In the genomic region with DNA sequence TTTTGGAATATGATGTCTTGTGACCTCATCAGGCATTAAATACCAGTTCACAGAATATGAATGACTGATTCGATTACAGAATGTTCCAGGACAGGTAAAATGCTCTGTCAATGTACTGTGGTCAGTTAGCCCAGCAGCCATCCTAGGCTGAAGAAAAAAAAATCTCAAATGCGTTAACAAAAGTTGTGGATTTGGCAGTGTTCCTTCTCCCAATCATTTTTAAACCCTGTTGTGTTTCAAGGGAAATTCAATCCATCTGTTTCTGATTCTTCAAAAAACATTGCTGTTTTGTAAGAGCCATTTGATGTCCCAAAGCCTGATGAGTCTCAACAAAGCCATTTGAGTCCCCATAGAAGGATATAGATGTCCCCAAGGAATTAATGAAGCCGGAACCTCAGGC, we compare ENCODE assay signal across 22 mouse cellular contexts.
DNase-seq lines count a peak whose midpoint lies in the region; ATAC-seq lines count a peak whose summit lies in the region.
"Had no signal": no experiment of that assay in that cellular context is flagged by ENCODE, and none has a peak within 500 bp of the region (broad histone marks: within the 10 kb centered on the region; RNA-seq: fewer than 3 reads in every experiment).

No protein-coding gene starts in this region.

- H3K27me3 ChIP-seq in embryonic facial prominence, embryonic 14.5 days (replicated peaks; ENCODE audit: control insufficient read depth, insufficient read depth, low read length), result no peaks in the 10 kb centered on the region
- H3K27me3 ChIP-seq in embryonic facial prominence, embryonic 10.5 days (replicated peaks; ENCODE audit: low read depth, poor library complexity, severe bottlenecking), result no peaks in the 10 kb centered on the region
- H3K27me3 ChIP-seq in kidney, embryonic 14.5 days (ENCODE audit: control insufficient read depth, insufficient read depth, low read length), result no peaks in the 10 kb centered on the region
- no peaks in the 10 kb centered on the region for H3K27me3 ChIP-seq in midbrain, embryonic 10.5 days (ENCODE audit: low read depth, poor library complexity, severe bottlenecking)
- H3K27me3 ChIP-seq: embryonic facial prominence, embryonic 13.5 days; forebrain, embryonic 12.5 days; Patski had no signal

- H3K4me3 ChIP-seq in embryonic facial prominence, embryonic 14.5 days (ENCODE audit: low read depth, low read length), result no peak overlapping the region
- H3K4me3 ChIP-seq in embryonic facial prominence, embryonic 10.5 days, result no peak overlapping the region
- no peak overlapping the region for H3K4me3 ChIP-seq in kidney, embryonic 14.5 days (ENCODE audit: low read length)
- H3K4me3 ChIP-seq in midbrain, embryonic 10.5 days, result no peak overlapping the region
- H3K4me3 ChIP-seq: embryonic facial prominence, embryonic 13.5 days; erythroblast, embryonic 14.5 days; forebrain, embryonic 10.5 days; forebrain, embryonic 12.5 days had no signal

- peak; percentile 24 for DNase-seq in embryonic facial prominence, embryonic 14.5 days (ENCODE audit: low spot score)
- DNase-seq in embryonic facial prominence, embryonic 10.5 days (ENCODE audit: low spot score), result no peak
- DNase-seq in brain, adult 2 months (ENCODE audit: low read depth, low spot score), result peak; percentile 2
- no peak for DNase-seq in midbrain, embryonic 10.5 days (ENCODE audit: low spot score)
- DNase-seq: adrenal gland, adult 8-10 months; adrenal gland, postnatal 14 days; adrenal gland, postnatal 36 days; cerebellum, adult 11 months; cerebellum, adult 18-20 months; cerebellum, adult 8-10 months; cerebellum, adult 9-11 months; cerebellum, postnatal 14 days; cerebellum, postnatal 36 days had no signal

- no peak for ATAC-seq in embryonic facial prominence, embryonic 14.5 days (ENCODE audit: low read depth)
- no peak for ATAC-seq in kidney, embryonic 14.5 days (ENCODE audit: low FRiP score, low TSS enrichment)
- ATAC-seq: activated CD4-positive, CD25-positive, alpha-beta regulatory T cell, adult 4 months; forebrain, embryonic 14.5 days; forebrain, embryonic 16.5 days; Patski had no signal

- whole genome bisulfite sequencing in embryonic facial prominence, embryonic 14.5 days, result 45% methylated on average over 3 of the region's 3 CpGs
- 78% methylated on average over 3 of the region's 3 CpGs for WGBS in embryonic facial prominence, embryonic 10.5 days
- 86% methylated on average over 3 of the region's 3 CpGs for WGBS in kidney, embryonic 14.5 days
- 80% methylated on average over 3 of the region's 3 CpGs for WGBS in midbrain, embryonic 10.5 days

- no peak overlapping the region for H3K27ac ChIP-seq in embryonic facial prominence, embryonic 14.5 days (replicated peaks; ENCODE audit: low read depth, low read length)
- H3K27ac ChIP-seq in embryonic facial prominence, embryonic 10.5 days (replicated peaks), result no peak overlapping the region
- no peak overlapping the region for H3K27ac ChIP-seq in kidney, embryonic 14.5 days (ENCODE audit: low read depth, low read length)
- H3K27ac ChIP-seq in midbrain, embryonic 10.5 days (replicated peaks), result no peak overlapping the region
- H3K27ac ChIP-seq: embryonic facial prominence, embryonic 13.5 days; forebrain, embryonic 10.5 days; forebrain, embryonic 12.5 days had no signal

- H3K9ac ChIP-seq in embryonic facial prominence, embryonic 14.5 days (ENCODE audit: low read depth, low read length), result no peak overlapping the region
- no peak overlapping the region for H3K9ac ChIP-seq in kidney, embryonic 14.5 days (ENCODE audit: low read depth, low read length)
- H3K9ac ChIP-seq: embryonic facial prominence, embryonic 13.5 days; forebrain, embryonic 12.5 days had no signal

- H3K4me2 ChIP-seq in embryonic facial prominence, embryonic 14.5 days (ENCODE audit: low read depth, low read length), result no peak overlapping the region
- H3K4me2 ChIP-seq in kidney, embryonic 14.5 days (replicated peaks; ENCODE audit: low read depth, low read length), result no peak overlapping the region
- H3K4me2 ChIP-seq: embryonic facial prominence, embryonic 13.5 days; forebrain, embryonic 12.5 days had no signal

- no peaks in the 10 kb centered on the region for H3K9me3 ChIP-seq in embryonic facial prominence, embryonic 14.5 days (ENCODE audit: control insufficient read depth, low read length)
- no peaks in the 10 kb centered on the region for H3K9me3 ChIP-seq in embryonic facial prominence, embryonic 10.5 days
- no peaks in the 10 kb centered on the region for H3K9me3 ChIP-seq in kidney, embryonic 14.5 days (ENCODE audit: control insufficient read depth, low read length)
- H3K9me3 ChIP-seq in midbrain, embryonic 10.5 days (replicated peaks), result no peaks in the 10 kb centered on the region
- H3K9me3 ChIP-seq: embryonic facial prominence, embryonic 13.5 days; forebrain, embryonic 10.5 days; forebrain, embryonic 12.5 days had no signal

- no peaks in the 10 kb centered on the region for H3K36me3 ChIP-seq in embryonic facial prominence, embryonic 14.5 days (ENCODE audit: control insufficient read depth, insufficient read depth, low read length)
- H3K36me3 ChIP-seq in embryonic facial prominence, embryonic 10.5 days (replicated peaks), result no peaks in the 10 kb centered on the region
- H3K36me3 ChIP-seq in kidney, embryonic 14.5 days (ENCODE audit: control insufficient read depth, insufficient read depth, low read length), result no peaks in the 10 kb centered on the region
- no peaks in the 10 kb centered on the region for H3K36me3 ChIP-seq in midbrain, embryonic 10.5 days
- H3K36me3 ChIP-seq: embryonic facial prominence, embryonic 13.5 days; forebrain, embryonic 10.5 days; forebrain, embryonic 12.5 days had no signal

- H3K4me1 ChIP-seq in embryonic facial prominence, embryonic 14.5 days (ENCODE audit: control insufficient read depth, insufficient read depth, low read length), result no peaks in the 10 kb centered on the region
- H3K4me1 ChIP-seq in embryonic facial prominence, embryonic 10.5 days, result no peaks in the 10 kb centered on the region
- no peaks in the 10 kb centered on the region for H3K4me1 ChIP-seq in kidney, embryonic 14.5 days (ENCODE audit: control insufficient read depth, insufficient read depth, low read length)
- H3K4me1 ChIP-seq in midbrain, embryonic 10.5 days, result no peaks in the 10 kb centered on the region
- H3K4me1 ChIP-seq: forebrain, embryonic 10.5 days; forebrain, embryonic 12.5 days had no signal

Comparison
In these comparisons a context has a peak if more than half of its experiments do, and no peak if none do; other contexts are left out.
1. DNase-seq: peak in embryonic facial prominence, embryonic 14.5 days (single experiment) and brain, adult 2 months (single experiment); none in embryonic facial prominence, embryonic 10.5 days (single experiment) and midbrain, embryonic 10.5 days (single experiment).